Mouse (Mus musculus): ENCODE data around the gene Olfr18. TPM values are rescaled to one million over a fixed set of nuclear protein-coding genes. Genes with fewer than 3 reads are reported as not detected.

Olfr18 gene
- total RNA-seq (2014; rRNA removed) (not detected in 2 replicates), polyA plus RNA-seq (2015; fragmentation: Nextera tagmentation; extraction: Ambion mirVana) (0.11 TPM in 1 of 2 replicates, not detected in the other)

GRCm38 (mm10) chr9:20335994-20336393 lies at the start of gene Olfr18:
Gene Olfr18, minus strand, starts transcription at chr9:20336094.
- no peak for ATAC-seq (ENCODE audit: low FRiP score)
- Histone ChIP-seq H3K4me2 (ENCODE audit: low read depth, low read length, poor library complexity, severe bottlenecking) (no peak within 1 kb of the TSS), H3K4me3 (ENCODE audit: low read depth, low read length) (no peak within 1 kb of the TSS), H3K36me3 (ENCODE audit: insufficient read depth, low read length) (no peaks in the 10 kb centered on the region), H3K9ac (replicated peaks; ENCODE audit: low read length, poor library complexity, severe bottlenecking) (no peak within 1 kb of the TSS), H3K27me3 (ENCODE audit: insufficient read depth, low read length) (no peaks in the 10 kb centered on the region), H3K27ac (ENCODE audit: low read depth, low read length) (no peak within 1 kb of the TSS), H3K4me1 (ENCODE audit: insufficient read depth, low read length) (no peaks in the 10 kb centered on the region), H3K9me3 (ENCODE audit: low read length) (no peaks in the 10 kb centered on the region)
- TF ChIP-seq CTCF (IDR thresholded peaks at IDR 0.05) = no peak
- DNase-seq (ENCODE audit: low spot score) = no peak

- no peak for DNase-seq (ENCODE audit: low spot score)
- WGBS = 23% methylated on average over 16 of the region's 16 CpGs
- no peaks in the 10 kb centered on the region for H3K9me3 ChIP-seq (ENCODE audit: low read length)
- H3K4me2 ChIP-seq (ENCODE audit: low read depth, low read length, poor library complexity, severe bottlenecking) = peak overlapping the region; percentile 72
- no peak; the same call in 1 of the 2 replicates for TF ChIP-seq CTCF (IDR thresholded peaks at IDR 0.05)
- peak; percentile 83 for ATAC-seq (ENCODE audit: low FRiP score)
- peak overlapping the region; percentile 51 for H3K4me3 ChIP-seq (ENCODE audit: low read depth, low read length)
- H3K36me3 ChIP-seq (ENCODE audit: insufficient read depth, low read length) = no peaks in the 10 kb centered on the region
- H3K4me1 ChIP-seq (ENCODE audit: insufficient read depth, low read length) = 0 out of 2 replicates have a peak, but pooled peaks cover 8% of the 10 kb centered on the region
- no peaks in the 10 kb centered on the region for H3K27me3 ChIP-seq (ENCODE audit: insufficient read depth, low read length)
- H3K27ac ChIP-seq (ENCODE audit: low read depth, low read length) = peak overlapping the region; percentile 43
- H3K9ac ChIP-seq (replicated peaks; ENCODE audit: low read length, poor library complexity, severe bottlenecking) = peak overlapping the region; percentile 69
These were observed 49.4 kb upstream of the Olfr18 start for GRCm38 (mm10) chr9:20385343-20385703.

DNA sequence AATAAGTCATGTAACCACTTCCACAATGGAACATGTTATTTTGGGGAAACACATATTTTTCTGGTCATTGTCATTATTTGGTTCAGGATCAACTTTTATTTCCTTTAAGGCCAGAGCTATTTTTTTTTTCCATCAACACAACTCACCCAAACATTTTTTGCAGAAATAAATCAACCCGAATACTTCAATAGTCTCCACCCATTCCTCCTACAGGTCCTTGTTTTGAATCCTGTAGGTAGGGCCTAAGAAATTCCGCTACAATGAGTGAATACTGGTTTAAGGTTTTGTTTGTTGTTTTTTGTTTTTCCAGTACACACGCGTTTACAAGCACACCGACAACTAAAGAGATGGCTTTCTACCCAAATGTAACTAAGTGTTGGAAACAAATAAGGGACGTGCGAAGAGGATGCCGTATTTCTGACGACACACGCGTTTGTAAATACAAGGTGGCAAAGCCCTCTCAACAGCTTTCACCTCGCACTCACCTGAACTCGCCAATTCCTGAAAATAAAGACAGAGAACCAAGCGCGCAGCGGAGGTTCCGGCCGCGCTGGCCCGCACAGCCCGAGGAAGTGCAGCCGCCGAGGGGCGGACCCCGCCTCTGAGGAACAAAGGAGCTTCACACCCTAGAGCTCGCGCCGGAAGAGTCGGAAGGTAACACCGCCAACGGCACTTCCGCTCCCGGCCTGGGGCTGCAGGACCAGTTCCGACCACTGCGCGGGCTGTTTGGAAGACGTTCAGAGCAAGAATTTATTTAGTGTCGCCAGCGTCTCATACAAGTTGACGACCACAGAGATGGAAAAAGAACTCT lies 48.8 kb upstream of the Olfr18 start, which contains the start of gene Zfp560:
Gene Zfp560, minus strand, starts transcription at position 646 of the 811 bp plus-strand sequence.
- peak; percentile 72 for TF ChIP-seq CTCF (IDR thresholded peaks at IDR 0.05)
- Histone ChIP-seq H3K4me1 (ENCODE audit: insufficient read depth, low read length) (0 out of 2 replicates have a peak, but pooled peaks cover 8% of the 10 kb centered on the region), H3K27ac (ENCODE audit: low read depth, low read length) (peak within 1 kb of the TSS; percentile 57), H3K4me2 (ENCODE audit: low read depth, low read length, poor library complexity, severe bottlenecking) (peak within 1 kb of the TSS; percentile 72), H3K36me3 (ENCODE audit: insufficient read depth, low read length) (no peaks in the 10 kb centered on the region), H3K4me3 (ENCODE audit: low read depth, low read length) (peak within 1 kb of the TSS; percentile 51), H3K9ac (replicated peaks; ENCODE audit: low read length, poor library complexity, severe bottlenecking) (peak within 1 kb of the TSS; percentile 69), H3K27me3 (ENCODE audit: insufficient read depth, low read length) (no peaks in the 10 kb centered on the region), H3K9me3 (ENCODE audit: low read length) (no peaks in the 10 kb centered on the region)
- WGBS = 3% methylated on average over 40 of the region's 40 CpGs
- ATAC-seq (ENCODE audit: low FRiP score) (peak; percentile 99), DNase-seq (ENCODE audit: low spot score) (peak; percentile 96)

- Histone ChIP-seq H3K9me3 (ENCODE audit: low read length) (no peaks in the 10 kb centered on the region), H3K36me3 (ENCODE audit: insufficient read depth, low read length) (no peaks in the 10 kb centered on the region), H3K27ac (ENCODE audit: low read depth, low read length) (no peak overlapping the region), H3K4me2 (ENCODE audit: low read depth, low read length, poor library complexity, severe bottlenecking) (peak overlapping the region; percentile 72), H3K4me3 (ENCODE audit: low read depth, low read length) (peak overlapping the region; percentile 51; the same call in 1 of the 2 replicates), H3K27me3 (ENCODE audit: insufficient read depth, low read length) (no peaks in the 10 kb centered on the region), H3K4me1 (ENCODE audit: insufficient read depth, low read length) (0 out of 2 replicates have a peak, but pooled peaks cover 8% of the 10 kb centered on the region), H3K9ac (replicated peaks; ENCODE audit: low read length, poor library complexity, severe bottlenecking) (no peak overlapping the region)
- ATAC-seq (ENCODE audit: low FRiP score) (no peak), DNase-seq (ENCODE audit: low spot score) (no peak)
- 92% methylated on average over 7 of the region's 7 CpGs for WGBS
- TF ChIP-seq CTCF (IDR thresholded peaks at IDR 0.05) = no peak
These were observed 47.8 kb upstream of the Olfr18 start for GRCm38 (mm10) chr9:20383659-20384058.

GRCm38 (mm10) chr9:20374712-20375111 lies 38.8 kb upstream of the Olfr18 start:
- Histone ChIP-seq H3K27ac (ENCODE audit: low read depth, low read length) (no peak overlapping the region), H3K27me3 (ENCODE audit: insufficient read depth, low read length) (no peaks in the 10 kb centered on the region), H3K9ac (replicated peaks; ENCODE audit: low read length, poor library complexity, severe bottlenecking) (no peak overlapping the region), H3K4me3 (ENCODE audit: low read depth, low read length) (no peak overlapping the region), H3K4me1 (ENCODE audit: insufficient read depth, low read length) (no peaks in the 10 kb centered on the region), H3K9me3 (ENCODE audit: low read length) (no peaks in the 10 kb centered on the region), H3K4me2 (ENCODE audit: low read depth, low read length, poor library complexity, severe bottlenecking) (no peak overlapping the region), H3K36me3 (ENCODE audit: insufficient read depth, low read length) (no peaks in the 10 kb centered on the region)
- DNase-seq (ENCODE audit: low spot score) (no peak), ATAC-seq (ENCODE audit: low FRiP score) (no peak)
- 95% methylated on average over 1 of the region's 1 CpGs for WGBS
- TF ChIP-seq CTCF (IDR thresholded peaks at IDR 0.05) = no peak

DNA sequence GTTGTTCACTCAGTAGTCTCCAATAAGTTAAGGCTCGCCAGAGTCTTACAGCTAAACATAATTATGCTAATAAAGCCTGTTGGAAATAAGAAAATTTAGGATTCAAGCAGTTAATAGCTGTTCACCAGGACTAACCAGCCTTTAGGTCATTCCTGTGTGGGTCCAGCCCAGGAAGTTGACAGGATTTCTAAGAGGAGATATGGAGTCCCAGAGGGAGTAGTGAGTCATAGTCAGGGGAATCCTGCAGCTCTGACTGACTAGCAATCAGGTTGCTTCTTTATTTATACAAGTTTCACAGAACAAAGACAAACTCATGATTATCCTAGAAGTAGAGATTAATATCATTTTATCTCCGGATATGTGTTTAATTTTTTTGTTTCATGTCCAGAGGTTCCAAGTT lies 31.4 kb upstream of the Olfr18 start:
- no peaks in the 10 kb centered on the region for H3K27me3 ChIP-seq (ENCODE audit: insufficient read depth, low read length)
- DNase-seq (ENCODE audit: low spot score) (no peak), ATAC-seq (ENCODE audit: low FRiP score) (no peak)
- no peak overlapping the region for H3K27ac ChIP-seq (ENCODE audit: low read depth, low read length)
- no peak overlapping the region for H3K9ac ChIP-seq (replicated peaks; ENCODE audit: low read length, poor library complexity, severe bottlenecking)
- no peak overlapping the region for H3K4me2 ChIP-seq (ENCODE audit: low read depth, low read length, poor library complexity, severe bottlenecking)
- H3K36me3 ChIP-seq (ENCODE audit: insufficient read depth, low read length) = no peaks in the 10 kb centered on the region
- no peaks in the 10 kb centered on the region for H3K4me1 ChIP-seq (ENCODE audit: insufficient read depth, low read length)
- no peak overlapping the region for H3K4me3 ChIP-seq (ENCODE audit: low read depth, low read length)
- WGBS = 99% methylated on average over 2 of the region's 2 CpGs
- TF ChIP-seq CTCF (IDR thresholded peaks at IDR 0.05) = no peak
- H3K9me3 ChIP-seq (ENCODE audit: low read length) = peaks cover 11% of the 10 kb centered on the region; the same call in 1 of the 2 replicates

Data from midbrain, postnatal 0 days (tissue).